Comparison of ENCODE assay signal across 10 mouse cellular contexts in the genomic region with DNA sequence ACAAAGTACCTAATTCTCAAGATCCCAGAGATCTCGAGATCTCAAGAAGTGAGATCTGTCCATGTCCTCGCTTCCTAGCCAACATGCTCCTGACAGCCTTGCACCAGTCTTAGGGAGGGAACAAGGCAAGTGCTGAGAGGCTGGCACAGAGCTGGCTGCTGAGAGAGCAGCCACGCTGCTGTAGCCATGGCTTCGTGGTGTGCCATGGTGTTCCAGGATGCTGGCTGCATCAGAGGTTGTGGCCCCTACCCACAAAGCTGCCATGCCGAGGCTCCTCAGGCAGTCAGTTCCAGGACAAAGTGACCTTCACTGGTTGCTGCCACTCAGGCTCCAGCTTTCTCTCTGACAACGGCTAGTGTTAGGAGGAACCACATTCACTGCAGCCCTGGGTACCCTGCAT.
DNase-seq lines count a peak whose midpoint lies in the region; ATAC-seq and TF ChIP-seq lines count a peak whose summit lies in the region.
"Had no signal": no experiment of that assay in that cellular context is flagged by ENCODE, and none has a peak within 500 bp of the region (broad histone marks: within the 10 kb centered on the region; RNA-seq: fewer than 3 reads in every experiment).

No protein-coding gene starts in this region.

- no peak for TF ChIP-seq CTCF in stomach, postnatal 0 days (IDR thresholded peaks at IDR 0.05; ENCODE audit: low read depth)

- H3K27me3 ChIP-seq in hindbrain, embryonic 10.5 days (ENCODE audit: insufficient read depth, poor library complexity, severe bottlenecking): no peaks in the 10 kb centered on the region
- H3K27me3 ChIP-seq in hindbrain, embryonic 11.5 days (ENCODE audit: control insufficient read depth, insufficient read depth, low read length): no peaks in the 10 kb centered on the region
- no peaks in the 10 kb centered on the region for H3K27me3 ChIP-seq in midbrain, embryonic 13.5 days
- no peaks in the 10 kb centered on the region for H3K27me3 ChIP-seq in midbrain, embryonic 11.5 days (ENCODE audit: control insufficient read depth, insufficient read depth, low read length)
- no peaks in the 10 kb centered on the region for H3K27me3 ChIP-seq in hindbrain, embryonic 15.5 days
- H3K27me3 ChIP-seq in stomach, postnatal 0 days (ENCODE audit: control insufficient read depth, insufficient read depth, low read length): no peaks in the 10 kb centered on the region
- H3K27me3 ChIP-seq: neural tube, embryonic 12.5 days had no signal

- no peak for TF ChIP-seq EP300 in stomach, postnatal 0 days (optimal IDR thresholded peaks at IDR 0.05)

- peaks cover 51% of the 10 kb centered on the region for H3K4me1 ChIP-seq in hindbrain, embryonic 10.5 days (replicated peaks)
- H3K4me1 ChIP-seq in hindbrain, embryonic 11.5 days (replicated peaks; ENCODE audit: control insufficient read depth, insufficient read depth, low read length): no peaks in the 10 kb centered on the region
- peaks cover 24% of the 10 kb centered on the region for H3K4me1 ChIP-seq in midbrain, embryonic 13.5 days (replicated peaks)
- H3K4me1 ChIP-seq in midbrain, embryonic 11.5 days (ENCODE audit: control insufficient read depth, insufficient read depth, low read length): peaks cover 2% of the 10 kb centered on the region
- H3K4me1 ChIP-seq in hindbrain, embryonic 15.5 days (replicated peaks): peaks cover 34% of the 10 kb centered on the region
- H3K4me1 ChIP-seq in stomach, postnatal 0 days (replicated peaks; ENCODE audit: control insufficient read depth, insufficient read depth): peaks cover 5% of the 10 kb centered on the region; the same call in 1 of the 2 replicates

- H3K36me3 ChIP-seq in hindbrain, embryonic 10.5 days: peaks cover 10% of the 10 kb centered on the region; the same call in 1 of the 2 replicates
- H3K36me3 ChIP-seq in hindbrain, embryonic 11.5 days (ENCODE audit: control insufficient read depth, insufficient read depth, low read length): no peaks in the 10 kb centered on the region
- no peaks in the 10 kb centered on the region for H3K36me3 ChIP-seq in midbrain, embryonic 13.5 days
- H3K36me3 ChIP-seq in midbrain, embryonic 11.5 days (ENCODE audit: control insufficient read depth, insufficient read depth, low read length): no peaks in the 10 kb centered on the region
- H3K36me3 ChIP-seq in hindbrain, embryonic 15.5 days: no peaks in the 10 kb centered on the region
- H3K36me3 ChIP-seq in stomach, postnatal 0 days (ENCODE audit: control insufficient read depth, insufficient read depth, low read length): no peaks in the 10 kb centered on the region
- H3K36me3 ChIP-seq: neural tube, embryonic 12.5 days had no signal

- peak overlapping the region; percentile 76 for H3K27ac ChIP-seq in hindbrain, embryonic 10.5 days
- no peak overlapping the region for H3K27ac ChIP-seq in hindbrain, embryonic 11.5 days (ENCODE audit: low read depth, low read length)
- no peak overlapping the region for H3K27ac ChIP-seq in midbrain, embryonic 13.5 days
- H3K27ac ChIP-seq in midbrain, embryonic 11.5 days (ENCODE audit: low read depth, low read length): no peak overlapping the region
- peak overlapping the region; percentile 40 for H3K27ac ChIP-seq in hindbrain, embryonic 15.5 days (replicated peaks)
- 0 out of 2 replicates have a peak overlapping the region, but pooled peaks have one; percentile 13 for H3K27ac ChIP-seq in stomach, postnatal 0 days (replicated peaks)
- H3K27ac ChIP-seq: neural tube, embryonic 12.5 days had no signal

- no peak overlapping the region for H3K9ac ChIP-seq in hindbrain, embryonic 11.5 days (ENCODE audit: low read depth, low read length)
- 0 out of 2 replicates have a peak overlapping the region, but pooled peaks have one; percentile 16 for H3K9ac ChIP-seq in midbrain, embryonic 13.5 days (replicated peaks)
- H3K9ac ChIP-seq in midbrain, embryonic 11.5 days (ENCODE audit: low read length): no peak overlapping the region
- no peak overlapping the region for H3K9ac ChIP-seq in hindbrain, embryonic 15.5 days
- no peak overlapping the region for H3K9ac ChIP-seq in stomach, postnatal 0 days (ENCODE audit: low read length)
- H3K9ac ChIP-seq: neural tube, embryonic 12.5 days had no signal

- no peak for DNase-seq in hindbrain, embryonic 10.5 days (ENCODE audit: low spot score)
- DNase-seq in hindbrain, embryonic 11.5 days (ENCODE audit: low spot score): no peak
- no peak for DNase-seq in midbrain, embryonic 11.5 days (ENCODE audit: low spot score, missing footprints)
- no peak for DNase-seq in stomach, postnatal 0 days (ENCODE audit: low spot score)
- no peak for DNase-seq in liver
- DNase-seq: cerebellum, adult 2 months had no signal

- no peak for ATAC-seq in hindbrain, embryonic 11.5 days (ENCODE audit: low FRiP score)
- no peak for ATAC-seq in midbrain, embryonic 13.5 days
- ATAC-seq in midbrain, embryonic 11.5 days (ENCODE audit: low FRiP score): no peak
- ATAC-seq in hindbrain, embryonic 15.5 days (ENCODE audit: low FRiP score, low read depth): peak; percentile 33; the same call in 1 of the 2 replicates
- ATAC-seq in stomach, postnatal 0 days (ENCODE audit: low FRiP score, low TSS enrichment): no peak

- H3K4me2 ChIP-seq in hindbrain, embryonic 11.5 days (replicated peaks; ENCODE audit: low read depth, low read length): no peak overlapping the region
- no peak overlapping the region for H3K4me2 ChIP-seq in midbrain, embryonic 13.5 days (replicated peaks)
- no peak overlapping the region for H3K4me2 ChIP-seq in midbrain, embryonic 11.5 days
- no peak overlapping the region for H3K4me2 ChIP-seq in hindbrain, embryonic 15.5 days
- no peak overlapping the region for H3K4me2 ChIP-seq in stomach, postnatal 0 days (replicated peaks; ENCODE audit: low read depth)

- H3K9me3 ChIP-seq in hindbrain, embryonic 10.5 days: no peaks in the 10 kb centered on the region
- H3K9me3 ChIP-seq in hindbrain, embryonic 11.5 days (ENCODE audit: control insufficient read depth, low read length): no peaks in the 10 kb centered on the region
- H3K9me3 ChIP-seq in midbrain, embryonic 13.5 days: no peaks in the 10 kb centered on the region
- no peaks in the 10 kb centered on the region for H3K9me3 ChIP-seq in midbrain, embryonic 11.5 days (ENCODE audit: control insufficient read depth, low read length)
- no peaks in the 10 kb centered on the region for H3K9me3 ChIP-seq in hindbrain, embryonic 15.5 days
- no peaks in the 10 kb centered on the region for H3K9me3 ChIP-seq in stomach, postnatal 0 days (ENCODE audit: control insufficient read depth, low read length)
- H3K9me3 ChIP-seq: G1E; neural tube, embryonic 12.5 days had no signal

- H3K4me3 ChIP-seq in hindbrain, embryonic 10.5 days: no peak overlapping the region
- H3K4me3 ChIP-seq in hindbrain, embryonic 11.5 days (ENCODE audit: low read depth, low read length): no peak overlapping the region
- H3K4me3 ChIP-seq in midbrain, embryonic 13.5 days (replicated peaks): no peak overlapping the region
- no peak overlapping the region for H3K4me3 ChIP-seq in midbrain, embryonic 11.5 days (ENCODE audit: low read depth, low read length)
- H3K4me3 ChIP-seq in hindbrain, embryonic 15.5 days: no peak overlapping the region
- H3K4me3 ChIP-seq in stomach, postnatal 0 days (ENCODE audit: low read depth, low read length): no peak overlapping the region
- H3K4me3 ChIP-seq: neural tube, embryonic 12.5 days had no signal

- WGBS in hindbrain, embryonic 10.5 days: 63% methylated on average over 6 of the region's 6 CpGs
- WGBS in hindbrain, embryonic 11.5 days: 62% methylated on average over 6 of the region's 6 CpGs
- WGBS in midbrain, embryonic 13.5 days: 65% methylated on average over 6 of the region's 6 CpGs
- 72% methylated on average over 6 of the region's 6 CpGs for WGBS in midbrain, embryonic 11.5 days
- WGBS in hindbrain, embryonic 15.5 days: 42% methylated on average over 6 of the region's 6 CpGs
- 49% methylated on average over 6 of the region's 6 CpGs for WGBS in stomach, postnatal 0 days

Comparison
In these comparisons a context has a peak if more than half of its experiments do, and no peak if none do; other contexts are left out.
1. H3K27ac ChIP-seq: peak in hindbrain, embryonic 10.5 days (single experiment), hindbrain, embryonic 15.5 days (single experiment) and stomach, postnatal 0 days (single experiment); none in hindbrain, embryonic 11.5 days (single experiment), midbrain, embryonic 13.5 days (single experiment) and midbrain, embryonic 11.5 days (single experiment).